Mouse (Mus musculus) cortical plate, adult 2 months (tissue): ENCODE results near the gene Olfr1341.

Source experiments
- CTCF ChIP-seq: fragments of 200-500 bp; IDR thresholded peaks from 2 replicates; pipeline ENCODE4 v1.5.1; 2011; ENCODE audit warnings: mild to moderate bottlenecking, control low read depth, low read length; ENCODE audit not compliant: insufficient read depth; ENCODE audit errors: extremely low read depth
- POLR2A ChIP-seq: fragments of 200-500 bp; IDR thresholded peaks from 2 replicates; pipeline ENCODE4 v1.6.1; 2011; ENCODE audit warnings: mild to moderate bottlenecking, low read length, control low read depth; ENCODE audit not compliant: insufficient read depth; ENCODE audit errors: extremely low read depth

GRCm38 (mm10) chr4:118719838-118720237, 16.5 kb downstream of the Olfr1341 start, which contains the start of gene Olfr1340:
- TF ChIP-seq CTCF (no peak), POLR2A (no peak)
